Mouse (Mus musculus): ENCODE data around the gene Cdh1.
"Not testable (repeated sequence)": the region's sequence is repeated elsewhere in the genome, so short reads cannot be mapped to it uniquely, and the experiment has no call there.

Gene Cdh1

DNA sequence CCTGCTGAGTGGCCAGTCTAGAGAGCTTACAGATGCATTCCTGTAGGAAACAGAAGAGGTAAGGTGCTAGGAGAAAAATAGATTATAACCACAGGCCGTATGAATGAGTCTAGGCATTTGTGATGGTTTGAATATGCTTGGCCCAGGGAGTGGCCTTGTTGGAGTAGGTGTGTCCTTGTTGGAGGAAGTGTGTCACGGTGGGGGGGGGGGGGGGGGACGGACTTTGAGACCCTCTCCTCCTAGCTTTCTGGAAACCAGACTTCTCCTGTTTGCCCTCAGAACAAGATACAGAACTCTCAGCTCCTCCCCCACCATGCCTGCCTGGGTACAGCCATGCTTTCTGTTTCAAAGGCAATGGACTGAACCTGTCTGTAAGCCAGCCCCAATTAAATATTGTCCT lies 10.7 kb upstream of the Cdh1 start:
- no peak for DNase-seq (ENCODE audit: low spot score in 2 of 2)

DNA sequence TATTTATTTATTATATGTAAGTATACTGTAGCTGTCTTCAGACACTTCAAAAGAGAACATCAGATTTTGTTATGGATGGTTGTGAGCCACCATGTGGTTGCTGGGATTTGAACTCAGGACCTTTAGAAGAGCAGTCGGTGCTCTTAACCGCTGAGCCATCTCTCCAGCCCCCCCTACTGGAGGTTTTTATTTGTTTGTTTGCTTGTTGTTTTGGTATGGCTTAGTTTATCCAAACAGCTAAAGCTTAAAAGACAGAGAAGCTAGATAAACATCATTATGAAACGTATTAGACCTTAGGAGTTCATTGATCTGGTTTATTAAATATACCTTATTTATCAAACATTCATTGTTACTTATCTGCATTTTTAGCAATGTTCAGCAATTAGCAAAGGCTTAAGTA lies 7.5 kb upstream of the Cdh1 start:
- DNase-seq (ENCODE audit: low spot score in 2 of 2) = not testable (repeated sequence)

DNA sequence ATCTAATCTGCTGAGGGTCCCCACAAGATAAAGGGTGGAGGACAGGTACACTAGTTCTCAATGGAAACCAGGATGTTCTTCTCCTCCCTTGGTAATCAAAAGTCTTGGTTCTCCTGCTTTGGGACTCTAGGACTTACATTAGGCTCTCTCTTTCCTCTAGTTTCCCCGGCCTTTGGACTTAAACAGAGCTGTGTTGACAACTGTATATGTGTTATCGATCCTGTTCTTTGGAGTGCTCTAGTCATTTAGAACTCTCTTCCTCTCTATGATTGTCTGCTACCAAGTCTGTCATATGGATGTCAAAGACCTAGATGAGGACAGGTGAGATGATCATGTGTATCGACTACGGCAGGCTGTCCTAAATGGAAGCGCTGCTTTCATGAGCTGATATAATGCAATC lies 6.1 kb upstream of the Cdh1 start:
- DNase-seq (ENCODE audit: low spot score in 2 of 2) = no peak

DNA sequence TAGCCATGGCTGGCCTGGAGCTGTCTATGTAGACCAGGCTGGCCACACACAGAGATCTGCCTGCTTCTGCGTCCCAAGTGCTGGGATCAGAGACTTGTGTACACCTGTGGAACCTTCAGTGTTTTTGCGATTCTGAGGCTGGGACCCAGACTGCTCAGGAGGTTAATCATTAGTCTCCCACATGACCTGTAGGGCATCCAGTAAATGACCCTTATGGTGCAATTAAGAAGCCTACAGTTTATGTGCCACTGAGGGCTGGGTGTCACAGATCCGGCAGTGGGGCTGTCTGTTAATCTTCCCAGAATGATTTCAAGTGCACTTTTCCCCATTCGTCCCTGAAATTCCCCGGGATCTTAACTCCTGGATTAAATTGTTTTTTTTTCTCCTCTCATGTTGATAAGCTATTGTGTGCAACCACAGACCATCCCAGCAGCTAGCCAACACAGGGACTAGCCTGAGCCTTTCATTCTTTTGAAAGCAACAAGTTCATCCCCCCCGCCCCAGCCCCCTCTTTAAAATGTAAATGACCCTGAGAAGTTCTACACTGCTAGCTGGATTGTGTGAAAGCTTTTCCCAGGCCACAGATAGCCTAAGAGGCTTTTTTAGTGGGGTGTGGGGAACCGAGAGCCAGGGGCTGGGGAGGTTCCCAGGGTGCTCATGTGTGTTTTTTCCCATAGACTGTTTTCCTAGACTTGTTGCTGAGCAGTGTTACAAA lies 3.7 kb upstream of the Cdh1 start:
- DNase-seq (ENCODE audit: low spot score in 2 of 2) = no peak

DNA sequence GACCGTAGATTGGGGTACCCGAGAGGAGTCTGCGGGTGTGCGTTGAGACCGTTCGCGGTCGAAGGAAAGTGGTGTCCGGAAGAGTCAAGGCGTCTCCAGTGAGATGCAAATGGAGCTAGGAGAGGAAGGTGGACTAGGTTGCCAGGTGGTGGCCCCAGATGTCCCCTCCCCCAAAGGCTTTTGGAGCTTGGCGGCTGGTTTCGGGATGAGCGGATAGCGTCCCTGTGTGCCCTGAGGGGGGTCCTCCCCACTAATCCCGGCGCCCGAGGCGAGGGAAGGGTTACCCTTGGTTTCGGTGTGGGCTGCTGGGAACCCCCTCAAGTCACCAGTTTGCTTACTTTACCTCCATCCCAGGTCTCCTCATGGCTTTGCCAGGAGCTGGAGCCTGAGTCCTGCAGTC lies 782 bp downstream of the Cdh1 start:
- DNase-seq (ENCODE audit: low spot score in 2 of 2) = no peak

DNA sequence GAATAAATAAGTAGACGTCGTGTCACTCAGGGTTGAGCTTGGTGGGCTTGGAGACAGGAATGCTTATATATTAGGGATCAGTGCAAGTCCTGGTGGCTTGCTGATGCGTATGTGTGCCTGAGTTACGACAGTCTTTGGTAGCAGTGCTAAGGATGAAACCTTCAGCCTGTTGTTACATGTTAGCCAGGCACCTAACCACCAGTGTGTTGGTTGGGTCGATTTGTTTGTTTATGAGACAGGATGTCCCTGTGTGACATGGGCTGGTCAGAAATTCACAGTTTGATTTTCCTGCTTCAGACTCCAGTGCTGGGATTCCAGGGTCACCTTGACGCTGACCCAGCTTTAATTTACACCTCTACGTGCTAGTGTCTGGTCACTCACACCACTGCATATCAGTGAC lies 2.5 kb downstream of the Cdh1 start:
- DNase-seq (ENCODE audit: low spot score in 2 of 2) = no peak

DNA sequence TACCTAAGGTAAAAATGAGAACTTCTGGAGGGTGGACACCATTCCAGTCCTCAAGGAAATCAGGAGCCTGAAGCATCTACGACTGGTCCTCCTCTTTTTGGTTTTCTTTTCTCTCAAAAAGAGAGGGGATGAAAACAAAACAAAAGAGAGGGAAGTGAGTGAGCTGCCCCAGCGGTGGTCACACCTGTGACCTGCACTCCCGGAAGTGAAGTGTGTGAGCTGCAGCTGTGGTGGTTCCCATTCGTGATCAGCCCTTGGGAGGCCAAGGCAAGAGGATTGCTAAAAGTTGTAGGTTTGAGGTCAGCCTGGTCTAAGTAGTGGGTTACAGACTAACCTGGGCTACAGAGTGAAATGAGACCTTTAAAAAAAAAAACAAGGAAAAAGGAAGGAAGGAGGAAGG lies 3.0 kb downstream of the Cdh1 start:
- DNase-seq (ENCODE audit: low spot score in 2 of 2) = no peak

DNA sequence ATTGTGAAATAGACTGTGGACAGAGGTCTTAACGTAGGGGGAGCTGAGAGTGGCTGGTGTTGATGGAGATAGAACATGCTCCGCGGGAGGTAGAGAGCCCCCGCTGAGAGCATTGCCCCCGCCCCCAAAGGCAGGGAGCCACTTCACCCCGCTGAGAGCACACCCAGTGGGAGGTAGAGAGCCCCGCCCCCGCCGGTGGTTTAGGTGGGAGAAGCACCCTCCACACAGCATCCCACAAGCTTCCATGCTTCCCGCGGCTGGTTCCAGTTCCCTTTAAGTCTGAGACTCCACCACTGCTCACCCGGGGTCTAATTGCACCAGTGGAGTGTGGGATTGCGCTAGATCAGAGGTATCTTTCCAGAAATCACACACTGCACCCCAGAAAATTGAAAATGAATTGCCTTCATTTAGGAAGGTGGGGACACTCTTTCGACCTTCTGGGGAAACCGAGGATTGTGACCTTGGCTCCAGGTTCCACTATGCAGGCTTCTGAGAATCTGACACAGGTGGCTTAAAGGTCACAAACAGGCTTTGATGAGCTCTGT lies 3.5 kb downstream of the Cdh1 start:
- no peak for DNase-seq (ENCODE audit: low spot score in 2 of 2)

DNA sequence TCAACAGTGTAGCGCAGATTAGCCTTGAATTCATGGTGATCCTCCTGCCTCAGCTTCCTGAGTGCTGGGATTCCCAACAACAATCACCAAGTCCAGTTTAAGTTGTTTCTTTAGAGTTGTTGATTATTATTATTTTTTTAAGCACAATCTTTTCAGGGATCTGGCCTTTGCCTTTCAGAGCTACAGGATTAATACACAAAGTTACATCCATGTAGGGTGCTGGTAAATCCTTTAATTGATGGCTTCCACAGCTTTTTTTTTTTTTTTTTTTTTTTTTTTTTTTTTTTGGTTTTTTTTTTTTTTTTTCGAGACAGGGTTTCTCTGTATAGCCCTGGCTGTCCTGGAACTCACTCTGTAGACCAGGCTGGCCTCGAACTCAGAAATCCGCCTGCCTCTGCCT lies 4.6 kb downstream of the Cdh1 start:
- not testable (repeated sequence) for DNase-seq (ENCODE audit: low spot score in 2 of 2)

DNA sequence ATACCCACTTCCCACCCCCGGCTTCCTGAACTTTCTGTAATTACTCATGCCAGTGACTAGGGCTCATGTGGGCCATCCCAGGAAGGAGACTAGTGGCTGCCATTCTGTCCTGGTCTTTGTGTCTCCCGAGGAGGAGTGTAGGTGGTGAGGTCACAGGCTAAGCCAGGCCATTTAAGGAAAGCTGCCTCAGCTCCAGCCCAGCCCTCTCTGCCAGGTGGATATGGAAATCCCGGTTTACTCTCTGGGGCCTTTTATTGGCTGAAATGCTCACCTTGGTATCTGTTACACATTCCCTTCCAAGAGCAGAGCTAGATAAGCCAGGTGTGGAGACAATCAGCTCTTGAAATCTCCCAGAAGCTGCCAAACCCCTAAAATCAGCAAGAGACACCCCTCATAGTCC lies 5.3 kb downstream of the Cdh1 start:
- no peak for DNase-seq (ENCODE audit: low spot score in 2 of 2)

DNA sequence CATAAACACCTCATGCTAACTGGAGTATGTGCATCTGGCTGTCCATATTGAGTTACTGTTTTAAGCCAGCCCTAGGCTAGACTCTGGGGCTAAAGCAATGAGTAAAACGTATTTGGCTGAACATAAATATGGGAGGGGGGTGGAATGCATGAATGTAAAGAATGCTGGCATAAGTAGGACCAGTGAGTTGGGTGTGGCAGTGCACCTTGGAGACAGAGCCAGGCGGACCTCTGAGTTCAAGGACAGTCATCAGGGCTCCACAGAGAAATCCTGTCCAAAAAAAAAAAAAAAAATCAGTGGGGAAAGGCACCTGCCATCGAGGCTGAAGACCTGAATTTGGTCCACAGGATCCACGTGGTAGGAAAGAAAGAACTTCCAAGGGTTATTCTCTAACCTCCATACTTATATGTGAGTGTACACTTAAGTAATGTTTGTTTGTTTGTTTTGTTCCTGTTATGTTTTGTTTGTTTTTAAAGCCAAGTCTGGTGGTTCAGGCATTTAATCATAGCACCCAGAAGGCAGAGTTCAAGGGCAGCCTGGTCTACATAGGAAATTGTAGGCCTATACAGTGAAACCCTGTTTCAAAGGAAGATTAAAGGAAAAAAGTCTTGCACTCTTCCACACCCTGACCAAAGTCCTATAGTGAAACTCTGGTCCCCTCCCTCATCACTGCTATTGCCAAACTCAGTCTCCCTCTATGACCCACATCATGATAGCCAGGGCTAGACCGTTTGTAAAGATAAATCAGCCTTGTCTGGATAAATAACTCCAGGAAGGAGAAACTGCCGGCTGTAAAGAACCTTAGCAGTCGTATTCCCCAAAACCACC lies 6.1 kb downstream of the Cdh1 start:
- DNase-seq (ENCODE audit: low spot score in 2 of 2) = no peak

DNA sequence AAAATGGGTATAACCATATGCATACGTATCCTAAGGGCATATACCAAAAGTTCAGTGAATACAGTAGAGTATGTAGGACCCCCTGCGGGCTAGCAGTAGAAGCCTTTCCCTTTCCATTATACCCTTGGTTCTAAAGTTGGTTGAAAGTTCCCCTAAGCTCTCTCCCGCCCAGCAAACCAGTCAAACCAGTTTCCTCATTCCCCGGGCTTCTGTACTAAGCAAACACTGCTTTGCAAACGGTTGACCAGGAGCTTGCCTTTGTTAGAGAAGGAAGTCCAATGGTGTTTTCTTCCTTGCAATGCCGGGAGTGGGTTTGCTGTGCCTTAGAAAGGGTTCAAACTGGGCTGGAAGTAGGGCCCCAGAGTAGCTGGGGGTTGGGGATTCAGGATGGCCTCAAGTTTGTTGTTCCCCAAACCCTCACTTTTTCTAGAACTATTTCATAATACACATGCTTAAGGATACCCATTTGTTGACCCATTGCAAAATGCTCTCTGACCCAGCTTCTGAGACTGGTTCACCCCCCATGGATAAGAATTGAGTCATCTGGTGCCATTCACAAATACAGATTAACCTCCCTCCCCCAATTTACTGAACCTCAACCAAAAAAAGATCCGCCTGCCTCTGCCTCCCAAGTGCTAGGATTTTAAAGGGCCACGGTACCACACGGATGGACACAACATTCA lies 7.9 kb downstream of the Cdh1 start:
- no peak for DNase-seq (ENCODE audit: low spot score in 2 of 2)

DNA sequence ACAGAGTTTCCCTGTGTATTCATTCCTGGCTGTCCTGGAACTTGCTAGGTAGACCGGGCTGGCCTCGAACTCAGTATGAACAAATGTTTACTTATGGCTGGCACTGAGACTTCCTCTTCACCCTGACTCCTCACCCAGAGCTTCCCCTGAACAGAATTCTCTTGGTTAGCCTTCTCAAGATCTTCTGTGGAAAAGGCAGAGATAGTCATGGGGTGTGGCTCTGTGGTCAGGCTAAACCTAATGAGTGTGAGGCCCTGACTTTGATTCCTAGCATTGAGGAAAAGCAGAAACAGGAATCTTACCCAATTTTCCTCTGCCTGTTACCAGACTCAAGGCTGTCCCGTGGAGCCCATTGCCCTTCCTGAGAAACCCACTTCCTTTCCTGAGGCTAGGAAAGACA lies 8.9 kb downstream of the Cdh1 start:
- no peak for DNase-seq (ENCODE audit: low spot score in 2 of 2)

DNA sequence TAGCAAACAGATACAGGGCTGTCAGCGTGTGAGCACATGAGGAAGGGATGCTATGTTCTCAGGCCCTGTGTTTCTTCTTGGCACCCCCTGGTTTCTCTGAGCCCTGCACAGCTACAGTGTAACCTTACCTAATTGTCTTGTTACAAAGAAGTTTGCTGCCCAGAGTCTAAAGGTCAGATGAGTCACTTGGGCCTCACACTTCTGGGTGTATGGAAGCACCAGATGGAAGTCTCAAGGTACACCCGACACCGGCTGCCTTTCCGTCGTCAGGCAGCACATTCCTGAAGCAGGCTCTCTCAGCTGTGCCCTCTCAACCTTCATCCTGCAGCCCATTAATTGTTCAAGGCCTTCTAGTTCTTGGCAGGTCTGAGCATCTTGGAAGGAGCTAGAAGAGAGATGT lies 11.6 kb downstream of the Cdh1 start:
- DNase-seq (ENCODE audit: low spot score in 2 of 2) = no peak

DNA sequence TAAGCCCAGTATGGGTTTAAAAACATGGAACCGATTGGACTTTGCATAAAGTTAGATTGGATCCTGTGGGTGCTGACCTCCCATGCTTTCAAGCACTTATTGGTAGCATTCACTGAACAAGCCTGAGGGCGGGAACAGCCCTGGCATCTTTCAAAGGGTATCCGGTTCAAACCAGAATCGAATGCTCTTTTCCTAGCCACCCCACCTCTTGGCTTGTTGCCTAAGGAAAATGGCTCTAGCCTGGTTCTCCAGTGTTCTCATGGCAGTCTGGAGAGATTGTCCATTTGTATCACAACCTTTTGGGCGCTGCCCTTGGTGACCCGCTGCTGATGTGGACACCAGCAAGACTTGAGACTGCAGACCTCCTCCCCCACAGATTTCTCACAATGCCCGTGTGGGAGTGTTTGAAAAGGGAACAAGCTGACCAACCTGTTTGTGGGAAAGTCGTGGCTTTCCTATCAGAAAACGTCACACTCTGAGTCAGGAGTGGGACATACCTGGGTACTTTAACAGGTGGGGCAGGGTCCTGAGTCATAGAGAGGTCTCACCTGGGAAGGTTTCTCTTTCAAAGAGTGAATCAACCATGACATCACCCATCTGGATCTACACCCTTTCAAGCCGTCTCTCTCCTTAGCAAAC lies 12.6 kb downstream of the Cdh1 start:
- DNase-seq (ENCODE audit: low spot score in 2 of 2) = no peak

DNA sequence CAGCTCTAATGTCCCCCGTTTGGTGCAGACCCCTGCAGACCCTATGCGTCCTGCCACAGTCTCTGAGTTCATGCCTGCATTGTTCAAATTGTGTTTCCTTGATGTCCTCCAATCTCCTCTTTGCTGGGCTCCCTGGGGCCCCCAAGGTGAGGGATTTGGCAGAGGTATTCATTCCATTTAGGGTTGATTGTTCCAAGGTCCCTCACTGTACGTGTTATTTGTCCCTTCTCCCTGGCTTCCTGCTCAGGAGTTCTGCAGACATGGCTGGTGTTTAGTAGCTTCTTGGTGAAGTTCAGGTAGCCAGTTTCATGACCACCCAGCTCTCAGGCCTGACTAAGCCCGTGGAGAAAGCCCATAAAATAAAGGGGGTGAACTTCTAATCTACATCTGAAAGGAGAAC lies 13.5 kb downstream of the Cdh1 start:
- DNase-seq (ENCODE audit: low spot score in 2 of 2) = no peak

DNA sequence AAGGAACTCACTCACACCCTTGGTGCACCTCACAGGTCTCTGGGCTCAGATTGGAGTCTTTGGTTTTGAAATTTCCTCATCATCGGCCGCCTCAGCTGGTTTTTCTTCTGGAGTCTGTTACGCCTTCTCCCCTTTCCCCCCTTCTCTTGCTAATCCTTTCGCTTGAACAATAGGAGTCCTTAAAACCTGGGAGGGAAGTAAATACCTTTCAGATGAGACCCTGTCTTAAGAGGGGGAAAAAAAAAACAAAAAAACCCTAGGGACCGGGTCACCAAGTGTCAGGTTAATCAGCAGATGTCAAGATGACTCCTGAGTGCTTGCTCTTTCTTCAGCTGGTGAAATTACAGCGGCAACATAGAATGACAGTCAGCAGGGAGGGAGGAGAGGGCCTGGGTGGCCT lies 14.0 kb downstream of the Cdh1 start:
- no peak for DNase-seq (ENCODE audit: low spot score in 2 of 2)

DNA sequence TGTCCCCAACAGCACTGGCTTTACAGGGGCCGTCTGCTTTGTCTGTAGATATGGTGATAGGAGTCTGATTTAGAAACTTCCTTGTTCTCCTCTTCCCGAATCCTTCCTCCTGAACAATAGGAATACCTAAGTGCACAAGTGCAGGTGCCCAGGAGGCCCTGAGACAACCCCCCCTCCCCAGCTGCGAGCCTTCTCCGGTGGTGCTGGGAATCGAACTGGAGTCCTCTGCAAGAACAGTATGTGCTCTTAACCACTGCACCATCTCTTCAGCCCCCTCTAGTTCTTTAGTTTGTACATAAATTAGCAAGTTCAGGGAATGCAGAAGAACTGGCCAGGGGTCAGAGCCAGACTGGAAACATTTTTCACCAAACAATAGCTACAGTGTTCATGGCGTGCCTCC lies 14.7 kb downstream of the Cdh1 start:
- no peak for DNase-seq (ENCODE audit: low spot score in 2 of 2)

DNA sequence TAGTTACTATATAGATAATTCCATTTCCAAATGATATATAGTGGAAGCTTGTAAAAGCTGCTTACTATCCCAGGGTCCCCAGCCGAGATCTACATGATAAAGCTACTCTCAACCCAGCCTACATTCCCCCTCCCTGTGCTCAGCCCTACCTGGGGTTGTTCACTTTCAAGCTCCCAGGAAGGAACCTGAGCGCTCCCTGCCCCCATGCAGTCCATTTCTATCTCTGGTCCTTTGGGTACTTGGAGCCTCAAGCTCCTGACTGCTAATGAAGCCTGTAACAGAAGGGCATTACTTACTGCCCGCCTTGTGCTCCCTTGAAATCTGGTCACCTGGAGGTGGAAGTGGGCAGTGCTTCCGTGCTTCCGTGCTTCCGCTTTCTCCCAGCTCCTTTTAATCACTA lies 15.2 kb downstream of the Cdh1 start:
- DNase-seq (ENCODE audit: low spot score in 2 of 2) = no peak

DNA sequence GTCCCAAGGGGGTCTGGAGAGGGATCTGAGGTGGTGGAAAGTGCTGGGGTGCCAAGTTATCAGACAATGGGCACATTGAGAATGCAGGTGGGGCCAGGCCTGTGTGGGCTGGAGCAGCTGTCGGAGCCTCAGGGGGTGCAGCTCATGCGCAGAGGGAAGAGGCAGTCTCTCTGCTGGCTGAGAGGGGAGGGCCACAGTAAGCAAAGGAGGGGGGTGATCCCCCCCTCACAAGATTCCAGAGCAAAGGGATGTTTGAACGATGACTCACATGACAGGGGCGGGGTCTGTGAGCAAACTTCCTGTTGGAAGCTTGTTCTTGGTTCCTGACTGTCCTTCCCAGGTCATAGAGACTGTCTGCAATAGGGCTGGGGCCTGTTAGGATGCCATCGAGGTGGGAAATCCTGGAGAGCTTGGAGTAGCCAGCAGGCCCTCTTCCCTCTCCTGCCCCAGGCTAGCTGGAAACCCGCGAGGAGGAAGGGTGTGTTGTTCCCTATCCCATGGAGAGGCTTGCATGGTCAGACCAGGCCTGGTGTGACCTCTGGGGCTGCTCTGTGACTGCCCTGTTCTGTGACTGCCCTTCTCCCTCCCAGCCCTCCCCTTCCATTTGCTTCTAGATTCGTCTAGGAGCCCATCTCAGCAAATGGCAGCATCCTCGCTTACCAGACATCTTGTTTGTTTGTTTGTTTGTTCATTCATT lies 16.5 kb downstream of the Cdh1 start:
- DNase-seq (ENCODE audit: low spot score in 2 of 2) = peak in 1 of 2 experiments; percentile 16

DNA sequence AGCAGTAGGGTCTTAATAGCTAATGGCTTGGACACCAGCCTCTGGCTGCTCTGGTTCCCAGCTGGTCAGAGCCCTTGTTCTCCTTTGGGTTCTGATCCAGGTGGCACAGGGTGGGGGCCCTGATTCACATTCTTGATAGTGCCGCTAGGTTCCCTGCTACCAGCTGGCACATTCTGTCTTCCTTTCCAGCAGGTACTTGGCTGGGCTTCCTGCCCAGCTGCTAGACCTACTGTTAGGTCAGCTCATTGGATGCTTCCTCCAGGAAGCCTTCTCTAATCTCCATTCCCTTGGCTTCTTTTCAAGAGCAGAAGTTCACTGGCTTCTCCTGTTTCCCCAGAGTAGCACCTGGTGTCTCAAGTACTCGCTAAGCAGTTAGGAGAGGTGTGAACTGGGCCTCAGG lies 17.3 kb downstream of the Cdh1 start:
- no peak for DNase-seq (ENCODE audit: low spot score in 2 of 2)

DNA sequence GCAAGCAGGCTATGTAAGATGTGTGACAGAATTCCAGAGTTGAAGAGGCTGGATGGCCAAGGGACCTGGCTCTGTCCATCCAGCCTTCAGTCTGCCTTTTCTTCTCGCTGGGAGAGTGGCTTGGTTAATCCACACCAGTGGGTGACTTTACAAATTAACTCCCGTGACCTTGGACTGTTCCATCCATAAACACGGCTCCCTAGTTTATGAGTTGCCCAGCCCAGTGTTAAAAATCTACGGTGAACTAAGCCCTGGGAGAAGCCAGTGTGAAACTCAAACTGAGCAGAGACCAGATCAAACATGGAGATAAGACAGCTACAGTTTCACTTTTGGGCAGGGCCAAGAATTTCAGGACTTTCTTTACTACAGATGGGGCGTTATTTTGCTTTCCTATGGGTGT lies 19.9 kb downstream of the Cdh1 start:
- no peak for DNase-seq (ENCODE audit: low spot score in 2 of 2)
